Mouse (Mus musculus): ENCODE data around the gene Rtkn.

Gene Rtkn

GRCm38 (mm10) chr6:83134951-83135513 is at the start of gene Rtkn:
Gene Rtkn (plus strand): TSS chr6:83135463.
- DNase-seq (ENCODE audit: low spot score): no peak

- DNase-seq (ENCODE audit: low spot score): no peak
Observed at GRCm38 (mm10) chr6:83086121-83087035, 48.9 kb upstream of the Rtkn start, which contains the start of gene Lbx2. Gene Lbx2 (plus strand): TSS chr6:83086367.

GRCm38 (mm10) chr6:83087205-83087925 is 47.9 kb upstream of the Rtkn start:
- DNase-seq (ENCODE audit: low spot score): no peak

GRCm38 (mm10) chr6:83087926-83088260 is 47.4 kb upstream of the Rtkn start:
- no peak for DNase-seq (ENCODE audit: low spot score)

- DNase-seq (ENCODE audit: low spot score): no peak
Observed at GRCm38 (mm10) chr6:83092416-83093127, 42.7 kb upstream of the Rtkn start.

- DNase-seq (ENCODE audit: low spot score): no peak
Observed at GRCm38 (mm10) chr6:83095968-83096367, 39.3 kb upstream of the Rtkn start.

GRCm38 (mm10) chr6:83098411-83098810 is 36.9 kb upstream of the Rtkn start:
- DNase-seq (ENCODE audit: low spot score): no peak

GRCm38 (mm10) chr6:83101316-83101687 is 34.0 kb upstream of the Rtkn start, which contains the start of the genes Ccdc142 and Gm42688:
Gene Ccdc142 (plus strand): TSS chr6:83101601.
Gene Gm42688 (plus strand): TSS chr6:83101617.
- DNase-seq (ENCODE audit: low spot score): peak; percentile 89

GRCm38 (mm10) chr6:83101688-83102556 is 33.3 kb upstream of the Rtkn start:
- peak; percentile 74 for DNase-seq (ENCODE audit: low spot score)

GRCm38 (mm10) chr6:83103130-83103650 is 32.1 kb upstream of the Rtkn start:
- no peak for DNase-seq (ENCODE audit: low spot score)

GRCm38 (mm10) chr6:83104158-83104557 is 31.1 kb upstream of the Rtkn start:
- no peak for DNase-seq (ENCODE audit: low spot score)

GRCm38 (mm10) chr6:83107566-83108400 is 27.5 kb upstream of the Rtkn start:
- peak; percentile 74 for DNase-seq (ENCODE audit: low spot score)

GRCm38 (mm10) chr6:83108762-83109668 is 26.2 kb upstream of the Rtkn start, which contains the start of gene Mrpl53:
Gene Mrpl53 (plus strand): TSS chr6:83109040.
- DNase-seq (ENCODE audit: low spot score): peak; percentile 83

- DNase-seq (ENCODE audit: low spot score): no peak
Observed at GRCm38 (mm10) chr6:83111510-83112136, 23.6 kb upstream of the Rtkn start.

- DNase-seq (ENCODE audit: low spot score): peak; percentile 90
Observed at GRCm38 (mm10) chr6:83115011-83115671, 20.1 kb upstream of the Rtkn start, which contains the start of gene Mogs. Gene Mogs (plus strand): TSS chr6:83115496.

GRCm38 (mm10) chr6:83115682-83116372 is 19.4 kb upstream of the Rtkn start:
- peak; percentile 50 for DNase-seq (ENCODE audit: low spot score)

Data from testis, postnatal 14 days (tissue).